Mouse (Mus musculus): ENCODE measurements around the gene Ppp6r3.

DNA sequence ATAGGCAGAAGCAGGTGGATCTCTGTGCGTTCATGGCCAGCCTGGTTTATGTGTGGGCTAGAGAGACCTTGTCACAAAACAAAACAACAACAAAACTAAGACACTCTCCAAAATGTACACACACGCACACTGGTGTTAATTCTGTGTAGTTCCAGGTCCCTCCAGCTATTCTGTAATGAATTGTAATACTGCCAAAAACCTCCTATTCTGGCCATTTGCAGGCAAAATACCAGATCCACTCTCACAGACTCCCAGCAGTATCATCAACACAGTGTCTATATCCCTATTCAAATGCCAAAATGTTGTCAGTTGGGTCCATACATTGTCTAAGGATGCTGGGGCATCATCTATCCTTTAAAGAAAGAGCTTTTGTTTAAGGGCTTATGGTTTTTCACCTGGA lies 30.6 kb downstream of the Ppp6r3 start:
- TF ChIP-seq CTCF (conservative IDR thresholded peaks at IDR 0.05; ENCODE audit: low read length) (no peak), POU5F1 (IDR thresholded peaks at IDR 0.05; ENCODE audit: borderline replicate concordance, low read length) (no peak)

Data from E14TG2a.4 (cell line).